Mouse (Mus musculus) spleen, postnatal 14 days (tissue): Measurements from ENCODE around the gene Kif3c.

Experiments
- DNase-seq, 2 experiments: peaks; one replicate each; pipeline ENCODE4 v3.0.0; 2021 to 2022; ENCODE audit warnings: low spot score in 2 of 2

The Kif3c gene

GRCm38 (mm10) chr12:3364508-3365448 is at the start of gene Kif3c:
Gene Kif3c (plus strand): TSS chr12:3365132.
- peak in 1 of 2 experiments; percentile 41 for DNase-seq

- no peak for DNase-seq
Observed at GRCm38 (mm10) chr12:3316083-3316482, 48.8 kb upstream of the Kif3c start.

GRCm38 (mm10) chr12:3316937-3317336 is 48.0 kb upstream of the Kif3c start:
- DNase-seq: no peak

GRCm38 (mm10) chr12:3319377-3319776 is 45.6 kb upstream of the Kif3c start:
- no peak for DNase-seq

- no peak for DNase-seq
Observed at GRCm38 (mm10) chr12:3323241-3323640, 41.7 kb upstream of the Kif3c start.

GRCm38 (mm10) chr12:3325232-3325631 is 39.7 kb upstream of the Kif3c start:
- DNase-seq: no peak

- DNase-seq: no peak
Observed at GRCm38 (mm10) chr12:3329677-3330076, 35.3 kb upstream of the Kif3c start.

GRCm38 (mm10) chr12:3338931-3339330 is 26.0 kb upstream of the Kif3c start:
- DNase-seq: no peak

- no peak for DNase-seq
Observed at GRCm38 (mm10) chr12:3344155-3344554, 20.8 kb upstream of the Kif3c start.

GRCm38 (mm10) chr12:3345038-3345437 is 19.9 kb upstream of the Kif3c start:
- DNase-seq: no peak

GRCm38 (mm10) chr12:3347682-3348081 is 17.2 kb upstream of the Kif3c start:
- no peak for DNase-seq

- DNase-seq: no peak
Observed at GRCm38 (mm10) chr12:3349387-3349786, 15.5 kb upstream of the Kif3c start.

GRCm38 (mm10) chr12:3350136-3350535 is 14.8 kb upstream of the Kif3c start:
- no peak for DNase-seq

- DNase-seq: no peak
Observed at GRCm38 (mm10) chr12:3352216-3352615, 12.7 kb upstream of the Kif3c start.

- no peak for DNase-seq
Observed at GRCm38 (mm10) chr12:3355068-3355467, 9.9 kb upstream of the Kif3c start.

- no peak for DNase-seq
Observed at GRCm38 (mm10) chr12:3356824-3357223, 8.1 kb upstream of the Kif3c start.

- DNase-seq: peak; percentile 56 to 80
Observed at GRCm38 (mm10) chr12:3359302-3359701, 5.6 kb upstream of the Kif3c start.

- DNase-seq: no peak
Observed at GRCm38 (mm10) chr12:3360043-3360442, 4.9 kb upstream of the Kif3c start.

- no peak for DNase-seq
Observed at GRCm38 (mm10) chr12:3364076-3364475, 856 bp upstream of the Kif3c start.

- no peak for DNase-seq
Observed at GRCm38 (mm10) chr12:3365449-3366189, 687 bp downstream of the Kif3c start.

- no peak for DNase-seq
Observed at GRCm38 (mm10) chr12:3366190-3366956, 1.4 kb downstream of the Kif3c start.

- no peak for DNase-seq
Observed at GRCm38 (mm10) chr12:3366957-3367260, 2.0 kb downstream of the Kif3c start.
